Comparison of ENCODE assay signal across 21 mouse cellular contexts in genomic region chr4:138971371-138971770, GRCm38 (mm10). TPM values are rescaled to one million over a fixed set of nuclear protein-coding genes. Genes with fewer than 3 reads are reported as not detected.
DNase-seq lines count a peak whose midpoint lies in the region; ATAC-seq and TF ChIP-seq lines count a peak whose summit lies in the region.
"Had no signal": no experiment of that assay in that cellular context is flagged by ENCODE, and none has a peak within 500 bp of the region (broad histone marks: within the 10 kb centered on the region; RNA-seq: fewer than 3 reads in every experiment).

No protein-coding gene starts in this region.

- no peak for DNase-seq in liver, embryonic 11.5 days (ENCODE audit: low spot score)
- DNase-seq in liver, postnatal 0 days, result no peak
- no peak for DNase-seq in stomach, postnatal 0 days (ENCODE audit: low spot score)
- DNase-seq in gastrocnemius, postnatal 4 days (ENCODE audit: low spot score in 2 of 2), result no peak

- peak overlapping the region; percentile 31 for H3K27ac ChIP-seq in heart, embryonic 16.5 days (ENCODE audit: low read length)
- no peak overlapping the region for H3K27ac ChIP-seq in heart, embryonic 11.5 days (ENCODE audit: low read depth, low read length)
- peak overlapping the region; percentile 63; the same call in 1 of the 2 replicates for H3K27ac ChIP-seq in liver, embryonic 16.5 days (ENCODE audit: low read length)
- no peak overlapping the region for H3K27ac ChIP-seq in liver, embryonic 11.5 days (ENCODE audit: low read depth, low read length)
- H3K27ac ChIP-seq in liver, postnatal 0 days (ENCODE audit: low read depth), result peak overlapping the region; percentile 94
- peak overlapping the region; percentile 50; the same call in 1 of the 2 replicates for H3K27ac ChIP-seq in stomach, postnatal 0 days (replicated peaks)
- H3K27ac ChIP-seq: embryonic facial prominence, embryonic 13.5 days; forebrain, embryonic 12.5 days; hindbrain, embryonic 13.5 days; hindbrain, postnatal 0 days had no signal

- no peak overlapping the region for H3K9ac ChIP-seq in heart, embryonic 16.5 days (ENCODE audit: low read length)
- no peak overlapping the region for H3K9ac ChIP-seq in heart, embryonic 11.5 days (ENCODE audit: low read depth, low read length)
- no peak overlapping the region for H3K9ac ChIP-seq in liver, embryonic 16.5 days (ENCODE audit: low read depth, low read length)
- H3K9ac ChIP-seq in liver, embryonic 11.5 days (ENCODE audit: low read depth, low read length), result no peak overlapping the region
- no peak overlapping the region for H3K9ac ChIP-seq in liver, postnatal 0 days (replicated peaks)
- no peak overlapping the region for H3K9ac ChIP-seq in stomach, postnatal 0 days (ENCODE audit: low read length)
- H3K9ac ChIP-seq: embryonic facial prominence, embryonic 13.5 days; forebrain, embryonic 12.5 days; hindbrain, embryonic 13.5 days had no signal

- WGBS in heart, embryonic 16.5 days, result 86% methylated on average over 6 of the region's 6 CpGs
- WGBS in heart, embryonic 11.5 days (ENCODE audit: insufficient replicate concordance), result 92% methylated on average over 6 of the region's 6 CpGs
- WGBS in liver, embryonic 16.5 days (ENCODE audit: insufficient replicate concordance), result 79% methylated on average over 6 of the region's 6 CpGs
- 89% methylated on average over 6 of the region's 6 CpGs for WGBS in liver, embryonic 11.5 days
- 76% methylated on average over 6 of the region's 6 CpGs for WGBS in liver, postnatal 0 days (ENCODE audit: insufficient replicate concordance)
- 78% methylated on average over 6 of the region's 6 CpGs for WGBS in stomach, postnatal 0 days

- peaks cover 23% of the 10 kb centered on the region for H3K4me1 ChIP-seq in heart, embryonic 16.5 days (ENCODE audit: control insufficient read depth, insufficient read depth, low read length)
- H3K4me1 ChIP-seq in heart, embryonic 11.5 days (ENCODE audit: control insufficient read depth, insufficient read depth, low read length), result peaks cover 9% of the 10 kb centered on the region; the same call in 1 of the 2 replicates
- H3K4me1 ChIP-seq in liver, embryonic 16.5 days (ENCODE audit: control insufficient read depth, low read depth, low read length), result peaks cover 21% of the 10 kb centered on the region
- H3K4me1 ChIP-seq in liver, embryonic 11.5 days (replicated peaks; ENCODE audit: control insufficient read depth, insufficient read depth, low read length), result peaks cover 9% of the 10 kb centered on the region
- H3K4me1 ChIP-seq in liver, postnatal 0 days (ENCODE audit: insufficient read depth), result peaks cover 32% of the 10 kb centered on the region
- H3K4me1 ChIP-seq in stomach, postnatal 0 days (replicated peaks; ENCODE audit: control insufficient read depth, insufficient read depth), result peaks cover 3% of the 10 kb centered on the region; the same call in 1 of the 2 replicates

- H3K4me2 ChIP-seq in heart, embryonic 16.5 days (ENCODE audit: low read depth, low read length), result no peak overlapping the region
- no peak overlapping the region for H3K4me2 ChIP-seq in heart, embryonic 11.5 days
- no peak overlapping the region for H3K4me2 ChIP-seq in liver, embryonic 16.5 days (ENCODE audit: low read depth, low read length)
- H3K4me2 ChIP-seq in liver, embryonic 11.5 days, result no peak overlapping the region
- no peak overlapping the region for H3K4me2 ChIP-seq in liver, postnatal 0 days (ENCODE audit: low read depth, low read length)
- no peak overlapping the region for H3K4me2 ChIP-seq in stomach, postnatal 0 days (replicated peaks; ENCODE audit: low read depth)

- no peak for TF ChIP-seq CTCF in liver, postnatal 0 days (IDR thresholded peaks at IDR 0.05; ENCODE audit: low read depth)
- TF ChIP-seq CTCF in stomach, postnatal 0 days (IDR thresholded peaks at IDR 0.05; ENCODE audit: low read depth), result no peak

- H3K4me3 ChIP-seq in heart, embryonic 16.5 days (ENCODE audit: low read length), result no peak overlapping the region
- no peak overlapping the region for H3K4me3 ChIP-seq in heart, embryonic 11.5 days (ENCODE audit: low read depth, low read length)
- H3K4me3 ChIP-seq in liver, embryonic 16.5 days (ENCODE audit: low read depth, low read length), result no peak overlapping the region
- no peak overlapping the region for H3K4me3 ChIP-seq in liver, embryonic 11.5 days (ENCODE audit: low read depth, low read length)
- no peak overlapping the region for H3K4me3 ChIP-seq in liver, postnatal 0 days (ENCODE audit: low read depth, low read length)
- no peak overlapping the region for H3K4me3 ChIP-seq in stomach, postnatal 0 days (ENCODE audit: low read depth, low read length)
- H3K4me3 ChIP-seq: forebrain, embryonic 12.5 days; hindbrain, embryonic 13.5 days had no signal

- no peaks in the 10 kb centered on the region for H3K27me3 ChIP-seq in heart, embryonic 16.5 days (ENCODE audit: control insufficient read depth, insufficient read depth, low read length)
- no peaks in the 10 kb centered on the region for H3K27me3 ChIP-seq in heart, embryonic 11.5 days (ENCODE audit: control insufficient read depth, insufficient read depth, low read length)
- no peaks in the 10 kb centered on the region for H3K27me3 ChIP-seq in liver, embryonic 16.5 days (ENCODE audit: control insufficient read depth, insufficient read depth, low read depth, low read length)
- no peaks in the 10 kb centered on the region for H3K27me3 ChIP-seq in liver, embryonic 11.5 days (replicated peaks; ENCODE audit: control insufficient read depth, insufficient read depth, low read length)
- H3K27me3 ChIP-seq in liver, postnatal 0 days (ENCODE audit: insufficient read depth, low read length), result no peaks in the 10 kb centered on the region
- H3K27me3 ChIP-seq in stomach, postnatal 0 days (ENCODE audit: control insufficient read depth, insufficient read depth, low read length), result no peaks in the 10 kb centered on the region
- H3K27me3 ChIP-seq: embryonic facial prominence, embryonic 13.5 days; forebrain, embryonic 12.5 days; heart, embryonic 13.5 days had no signal

- no peak for ATAC-seq in heart, embryonic 16.5 days (replicated peaks; ENCODE audit: extremely low read depth, insufficient read depth, low FRiP score)
- ATAC-seq in heart, embryonic 11.5 days (replicated peaks; ENCODE audit: insufficient number of reproducible peaks, low FRiP score, low TSS enrichment), result no peak
- ATAC-seq in liver, embryonic 16.5 days (ENCODE audit: low read depth), result no peak
- ATAC-seq in liver, embryonic 11.5 days (replicated peaks; ENCODE audit: low FRiP score), result no peak
- ATAC-seq in liver, postnatal 0 days, result no peak
- ATAC-seq in stomach, postnatal 0 days (ENCODE audit: low FRiP score, low TSS enrichment), result no peak
- ATAC-seq in activated CD4-positive, CD25-positive, alpha-beta regulatory T cell, adult 4 months, result no peak
- ATAC-seq: forebrain, embryonic 16.5 days had no signal

- no peak for TF ChIP-seq EP300 in liver, postnatal 0 days (IDR thresholded peaks at IDR 0.05; ENCODE audit: low read depth)
- no peak for TF ChIP-seq EP300 in stomach, postnatal 0 days (optimal IDR thresholded peaks at IDR 0.05)

- H3K36me3 ChIP-seq in heart, embryonic 16.5 days (ENCODE audit: control insufficient read depth, insufficient read depth), result no peaks in the 10 kb centered on the region
- H3K36me3 ChIP-seq in heart, embryonic 11.5 days (ENCODE audit: control insufficient read depth, insufficient read depth, low read length), result no peaks in the 10 kb centered on the region
- no peaks in the 10 kb centered on the region for H3K36me3 ChIP-seq in liver, embryonic 16.5 days (ENCODE audit: control insufficient read depth, insufficient read depth)
- no peaks in the 10 kb centered on the region for H3K36me3 ChIP-seq in liver, embryonic 11.5 days (ENCODE audit: control insufficient read depth, insufficient read depth, low read length)
- H3K36me3 ChIP-seq in liver, postnatal 0 days (replicated peaks; ENCODE audit: insufficient read depth, low read length), result no peaks in the 10 kb centered on the region
- no peaks in the 10 kb centered on the region for H3K36me3 ChIP-seq in stomach, postnatal 0 days (ENCODE audit: control insufficient read depth, insufficient read depth, low read length)
- H3K36me3 ChIP-seq: embryonic facial prominence, embryonic 13.5 days; forebrain, embryonic 12.5 days; heart, embryonic 13.5 days; hindbrain, embryonic 13.5 days had no signal

- no peaks in the 10 kb centered on the region for H3K9me3 ChIP-seq in heart, embryonic 16.5 days (replicated peaks; ENCODE audit: control insufficient read depth, low read length)
- no peaks in the 10 kb centered on the region for H3K9me3 ChIP-seq in heart, embryonic 11.5 days (replicated peaks; ENCODE audit: control insufficient read depth, low read length)
- no peaks in the 10 kb centered on the region for H3K9me3 ChIP-seq in liver, embryonic 16.5 days (replicated peaks; ENCODE audit: control insufficient read depth, low read length)
- H3K9me3 ChIP-seq in liver, embryonic 11.5 days (ENCODE audit: control insufficient read depth, low read length), result no peaks in the 10 kb centered on the region
- no peaks in the 10 kb centered on the region for H3K9me3 ChIP-seq in liver, postnatal 0 days (ENCODE audit: low read length)
- H3K9me3 ChIP-seq in stomach, postnatal 0 days (ENCODE audit: control insufficient read depth, low read length), result no peaks in the 10 kb centered on the region
- H3K9me3 ChIP-seq: embryonic facial prominence, embryonic 13.5 days; forebrain, embryonic 12.5 days; heart, embryonic 13.5 days; hindbrain, embryonic 13.5 days had no signal

RNA-seq across cellular contexts. Expression of gene Tmco4, which starts 1.3 kb away (rescaled TPM):
- polyA plus RNA-seq in heart, embryonic 16.5 days (2015; fragmentation: Nextera tagmentation; extraction: Ambion mirVana), result 7.0 and 8.3 TPM in 2 replicates
- 3.0 TPM in 2 replicates for polyA plus RNA-seq in heart, embryonic 11.5 days (2014; fragmentation: Nextera tagmentation; extraction: Ambion mirVana)
- polyA plus RNA-seq in liver, embryonic 16.5 days (2015; fragmentation: Nextera tagmentation; extraction: Ambion mirVana), result 3.7 and 4.0 TPM in 2 replicates
- polyA plus RNA-seq in liver, embryonic 11.5 days (2014; fragmentation: Nextera tagmentation; extraction: Ambion mirVana), result 1.5 and 1.9 TPM in 2 replicates
- polyA plus RNA-seq in liver, postnatal 0 days (2015; fragmentation: Nextera tagmentation; extraction: Ambion mirVana), result 4.6 and 5.3 TPM in 2 replicates
- 10.3 and 10.8 TPM in 2 replicates for polyA plus RNA-seq in stomach, postnatal 0 days (2015; fragmentation: Nextera tagmentation; extraction: Ambion mirVana)
- total RNA-seq in gastrocnemius, postnatal 4 days (2021), result 1 to 10 TPM; 3.7 to 5.5 TPM
- polyA plus RNA-seq in activated CD4-positive, CD25-positive, alpha-beta regulatory T cell, adult 4 months (2017; shearing (Covaris generic)), result 10 to 100 TPM; 19.1 to 32.4 TPM

RNA-seq across cellular contexts. Expression of gene Rnf186, which starts 4.5 kb away (rescaled TPM):
- polyA plus RNA-seq in heart, embryonic 16.5 days (2015; fragmentation: Nextera tagmentation; extraction: Ambion mirVana), result 0.29 and 0.66 TPM in 2 replicates
- polyA plus RNA-seq in heart, embryonic 11.5 days (2014; fragmentation: Nextera tagmentation; extraction: Ambion mirVana), result not detected in 2 replicates
- 0.56 and 1.1 TPM in 2 replicates for polyA plus RNA-seq in liver, embryonic 16.5 days (2015; fragmentation: Nextera tagmentation; extraction: Ambion mirVana)
- not detected in 2 replicates for polyA plus RNA-seq in liver, embryonic 11.5 days (2014; fragmentation: Nextera tagmentation; extraction: Ambion mirVana)
- 0.17 and 0.36 TPM in 2 replicates for polyA plus RNA-seq in liver, postnatal 0 days (2015; fragmentation: Nextera tagmentation; extraction: Ambion mirVana)
- polyA plus RNA-seq in stomach, postnatal 0 days (2015; fragmentation: Nextera tagmentation; extraction: Ambion mirVana), result 17.6 and 24.8 TPM in 2 replicates
- not detected for total RNA-seq in gastrocnemius, postnatal 4 days (2021)
- not detected for polyA plus RNA-seq in activated CD4-positive, CD25-positive, alpha-beta regulatory T cell, adult 4 months (2017; shearing (Covaris generic))
- total RNA-seq: adrenal gland, postnatal 10 days; gastrocnemius, postnatal 14 days; heart, adult 18-20 months; heart, postnatal 10 days; hematopoietic stem cell, adult 5-6 weeks; hindbrain, postnatal 0 days had no signal
- polyA plus RNA-seq: brain, embryonic 14.5 days; embryonic facial prominence, embryonic 13.5 days; forebrain, embryonic 12.5 days; forebrain, embryonic 16.5 days; frontal cortex, adult 2 months; heart, embryonic 13.5 days; hindbrain, embryonic 13.5 days; hindbrain, postnatal 0 days had no signal

RNA-seq across cellular contexts. Expression of gene Otud3, which starts 57.6 kb away (rescaled TPM):
- polyA plus RNA-seq in heart, embryonic 16.5 days (2015; fragmentation: Nextera tagmentation; extraction: Ambion mirVana), result 3.0 and 3.3 TPM in 2 replicates
- 3.4 and 4.2 TPM in 2 replicates for polyA plus RNA-seq in heart, embryonic 11.5 days (2014; fragmentation: Nextera tagmentation; extraction: Ambion mirVana)
- 0.96 and 1.1 TPM in 2 replicates for polyA plus RNA-seq in liver, embryonic 16.5 days (2015; fragmentation: Nextera tagmentation; extraction: Ambion mirVana)
- 3.0 and 3.8 TPM in 2 replicates for polyA plus RNA-seq in liver, embryonic 11.5 days (2014; fragmentation: Nextera tagmentation; extraction: Ambion mirVana)
- polyA plus RNA-seq in liver, postnatal 0 days (2015; fragmentation: Nextera tagmentation; extraction: Ambion mirVana), result 1.2 and 1.5 TPM in 2 replicates
- 2.4 and 2.6 TPM in 2 replicates for polyA plus RNA-seq in stomach, postnatal 0 days (2015; fragmentation: Nextera tagmentation; extraction: Ambion mirVana)
- 1 to 10 TPM; 6.8 to 7.2 TPM for total RNA-seq in gastrocnemius, postnatal 4 days (2021)
- under 1 TPM in 1 of 2 experiments, not detected in 1; 0.66 TPM for polyA plus RNA-seq in activated CD4-positive, CD25-positive, alpha-beta regulatory T cell, adult 4 months (2017; shearing (Covaris generic))

Comparison
In these comparisons a context has a peak if more than half of its experiments do, and no peak if none do; other contexts are left out.
1. H3K27ac ChIP-seq: peak in heart, embryonic 16.5 days (single experiment), liver, embryonic 16.5 days (single experiment), liver, postnatal 0 days (single experiment) and stomach, postnatal 0 days (single experiment); none in heart, embryonic 11.5 days (single experiment) and liver, embryonic 11.5 days (single experiment).